Mouse (Mus musculus) heart, adult 8-10 months (tissue): ENCODE results near the gene Cnksr1. TPM values are rescaled to one million over a fixed set of nuclear protein-coding genes. Genes with fewer than 3 reads are reported as not detected.

Experiments
- DNase-seq: peaks from one replicate; pipeline ENCODE4 v3.0.0; 2022; ENCODE audit warnings: low spot score
- total RNA-seq, 4 experiments: library from RNA; stranded (reverse); gene quantifications; 2 replicates each; pipeline ENCODE4 v1.2.4; 2022

Cnksr1 gene
- total RNA-seq, 4 experiments from 2014 or later = 7.5 to 9.2 (median 8.5) TPM

GRCm38 (mm10) chr4:134203340-134203896 is 34.8 kb downstream of the Cnksr1 start:
- DNase-seq = no peak

- no peak for DNase-seq
Observed at GRCm38 (mm10) chr4:134202904-134203303, 35.3 kb downstream of the Cnksr1 start, which contains the start of gene Gm7534. Gene Gm7534 (minus strand): TSS chr4:134203004.

GRCm38 (mm10) chr4:134199371-134199770 is 38.8 kb downstream of the Cnksr1 start:
- no peak for DNase-seq

- no peak for DNase-seq
Observed at GRCm38 (mm10) chr4:134186268-134186667, 51.9 kb downstream of the Cnksr1 start.

GRCm38 (mm10) chr4:134185569-134185968 is 52.6 kb downstream of the Cnksr1 start:
- DNase-seq = no peak

GRCm38 (mm10) chr4:134183711-134184110 is 54.5 kb downstream of the Cnksr1 start:
- DNase-seq = no peak

- DNase-seq = no peak
Observed at GRCm38 (mm10) chr4:134181825-134182224, 56.4 kb downstream of the Cnksr1 start.

- DNase-seq = no peak
Observed at GRCm38 (mm10) chr4:134181112-134181511, 57.1 kb downstream of the Cnksr1 start.

Other genes with a start within 250 kb of the Cnksr1 start
- gene Dhdds, start 237.5 kb downstream of the Cnksr1 start, total RNA-seq = 10 to 100 TPM; 33.6 to 44.8 (median 36.3) TPM
- not detected for gene Lin28a, start 219.6 kb downstream of the Cnksr1 start, total RNA-seq
- not detected for gene Zfp683, start 184.6 kb downstream of the Cnksr1 start, total RNA-seq
- gene Crybg2, start 177.6 kb downstream of the Cnksr1 start, total RNA-seq = under 1 TPM in 1 of 4 experiments, not detected in 3; 0.50 TPM
- 1 to 10 TPM; 1.6 to 4.8 (median 2.7) TPM for gene Cd52, start 143.3 kb downstream of the Cnksr1 start, total RNA-seq
- 1 to 10 TPM; 1.5 to 3.5 (median 2.5) TPM for gene Ubxn11, start 135.8 kb downstream of the Cnksr1 start, total RNA-seq
- gene Sh3bgrl3, start 109.6 kb downstream of the Cnksr1 start, total RNA-seq = 10 to 100 TPM; 31.3 to 41.3 (median 35.0) TPM
- gene Cep85, start 51.3 kb downstream of the Cnksr1 start, total RNA-seq = 10 to 100 TPM; 58.4 to 62.7 (median 60.5) TPM
- not detected for gene Gm7534, start 35.4 kb downstream of the Cnksr1 start, total RNA-seq
- under 1 TPM in 1 of 4 experiments, not detected in 3; 0.14 TPM for gene Catsper4, start 11.0 kb downstream of the Cnksr1 start, total RNA-seq
- not detected for gene E130218I03Rik, start 5.3 kb upstream of the Cnksr1 start, total RNA-seq
- gene Zfp593, start 7.2 kb upstream of the Cnksr1 start, total RNA-seq = 1 to 10 TPM; 3.8 to 4.3 (median 4.0) TPM
- not detected for gene Gm30191, start 8.5 kb upstream of the Cnksr1 start, total RNA-seq
- gene Grrp1, start 15.7 kb upstream of the Cnksr1 start, total RNA-seq = 1 to 10 TPM; 6.1 to 8.0 (median 7.3) TPM
- gene Pdik1l, start 49.5 kb upstream of the Cnksr1 start, total RNA-seq = 1 to 10 TPM; 6.2 to 7.6 (median 6.7) TPM
- gene Trim63, start 76.7 kb upstream of the Cnksr1 start, total RNA-seq = 100 to 1,000 TPM; 164 to 261 (median 195) TPM
- under 1 TPM; 0.32 to 0.94 (median 0.55) TPM for gene Slc30a2, start 104.8 kb upstream of the Cnksr1 start, total RNA-seq
- 10 to 100 TPM; 20.5 to 28.9 (median 23.9) TPM for gene Extl1, start 145.5 kb upstream of the Cnksr1 start, total RNA-seq
- gene Pafah2, start 157.9 kb upstream of the Cnksr1 start, total RNA-seq = 10 to 100 TPM in 1 of 4 experiments, 1 to 10 TPM in 3; 6.8 to 10.7 (median 9.1) TPM
- 10 to 100 TPM; 20.8 to 26.2 (median 22.0) TPM for gene Stmn1, start 229.9 kb upstream of the Cnksr1 start, total RNA-seq